Comparison of ENCODE assay signal across 8 mouse cellular contexts in the genomic region with DNA sequence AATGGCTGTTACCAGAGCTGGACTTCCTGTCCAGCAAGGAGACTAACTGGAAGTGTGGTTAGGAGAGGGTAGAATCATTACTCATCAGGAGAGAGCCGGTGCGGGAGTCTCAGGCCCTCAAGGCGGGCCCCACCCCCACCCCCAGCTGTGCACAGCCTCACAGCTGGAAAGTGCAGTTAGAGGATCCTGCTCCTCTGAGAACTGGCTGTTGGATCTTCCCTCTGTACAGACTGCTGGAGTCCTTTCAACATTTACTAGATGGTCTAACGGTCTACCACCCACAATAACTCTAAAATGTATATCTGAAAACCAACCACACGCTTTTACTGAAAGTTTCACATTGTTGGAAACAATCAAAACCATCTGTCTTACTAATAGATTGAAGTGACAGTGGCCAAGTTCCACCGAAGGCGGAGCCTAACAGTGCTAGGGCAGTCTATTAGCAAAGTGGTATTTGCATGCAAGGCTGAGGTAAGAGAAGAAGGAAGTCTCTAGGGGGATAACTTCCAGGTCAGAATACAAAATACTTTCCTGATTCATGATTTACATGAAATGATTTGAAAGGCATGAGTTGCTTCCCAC.
DNase-seq lines count a peak whose midpoint lies in the region; ATAC-seq and TF ChIP-seq lines count a peak whose summit lies in the region.

No protein-coding gene starts in this region.

- no peaks in the 10 kb centered on the region for H3K27me3 ChIP-seq in kidney, embryonic 15.5 days
- no peaks in the 10 kb centered on the region for H3K27me3 ChIP-seq in CH12.LX (replicated peaks)
- no peaks in the 10 kb centered on the region for H3K27me3 ChIP-seq in embryonic facial prominence, embryonic 15.5 days
- no peaks in the 10 kb centered on the region for H3K27me3 ChIP-seq in limb, embryonic 12.5 days
- H3K27me3 ChIP-seq in midbrain, postnatal 0 days (ENCODE audit: insufficient read depth, low read length) = no peaks in the 10 kb centered on the region

- dilution Hi-C loops in CH12.LX (cut with MboI; ENCODE audit: extremely low pct_ligation_motif_present, extremely low pct_unique_long_range_greater_than_20kb, low sequenced_read_pairs) = no loop called here

- H3K4me1 ChIP-seq in kidney, embryonic 15.5 days = peaks cover 14% of the 10 kb centered on the region
- H3K4me1 ChIP-seq in CH12.LX (ENCODE audit: control insufficient read depth in 1 of 2, insufficient read depth in 2 of 2) = peaks cover 15 to 35% of the 10 kb centered on the region in 2 experiments
- H3K4me1 ChIP-seq in embryonic facial prominence, embryonic 15.5 days = peaks cover 20% of the 10 kb centered on the region
- H3K4me1 ChIP-seq in limb, embryonic 12.5 days (replicated peaks) = peaks cover 14% of the 10 kb centered on the region
- 0 out of 2 replicates have a peak, but pooled peaks cover 3% of the 10 kb centered on the region for H3K4me1 ChIP-seq in midbrain, postnatal 0 days (ENCODE audit: insufficient read depth, low read length)

- no peaks in the 10 kb centered on the region for H3K36me3 ChIP-seq in kidney, embryonic 15.5 days
- H3K36me3 ChIP-seq in CH12.LX (replicated peaks in 1 of 2; ENCODE audit: control insufficient read depth in 1 of 2, insufficient read depth in 1 of 2, low read length in 1 of 2) = no peaks in the 10 kb centered on the region
- H3K36me3 ChIP-seq in embryonic facial prominence, embryonic 15.5 days = no peaks in the 10 kb centered on the region
- no peaks in the 10 kb centered on the region for H3K36me3 ChIP-seq in limb, embryonic 12.5 days
- H3K36me3 ChIP-seq in midbrain, postnatal 0 days (ENCODE audit: insufficient read depth, low read length) = no peaks in the 10 kb centered on the region

- 12% methylated on average over 7 of the region's 7 CpGs for WGBS in kidney, embryonic 15.5 days
- 11% methylated on average over 7 of the region's 7 CpGs for WGBS in embryonic facial prominence, embryonic 15.5 days
- WGBS in limb, embryonic 12.5 days = 3% methylated on average over 7 of the region's 7 CpGs
- WGBS in midbrain, postnatal 0 days = 22% methylated on average over 7 of the region's 7 CpGs

- H3K27ac ChIP-seq in kidney, embryonic 15.5 days = peak overlapping the region; percentile 76
- H3K27ac ChIP-seq in CH12.LX (ENCODE audit: insufficient read depth, low read depth) = no peak overlapping the region; the same call in 1 of the 2 replicates
- peak overlapping the region; percentile 84 for H3K27ac ChIP-seq in embryonic facial prominence, embryonic 15.5 days (replicated peaks)
- H3K27ac ChIP-seq in limb, embryonic 12.5 days = peak overlapping the region; percentile 76; the same call in 1 of the 2 replicates
- no peak overlapping the region for H3K27ac ChIP-seq in midbrain, postnatal 0 days (ENCODE audit: low read depth, low read length)

- no peak for TF ChIP-seq RAD21 in CH12.LX (IDR thresholded peaks at IDR 0.05; ENCODE audit: low read depth, low read length)

- in situ Hi-C loops in CH12.LX (cut with MboI; ENCODE audit: low pct_ligation_motif_present, low pct_unique_long_range_greater_than_20kb, low sequenced_read_pairs) = loop anchor here (5.0 kb wide), 1 partner anchor 87 kb away; no protein-coding TSS in a partner anchor

- no peak for TF ChIP-seq POLR2A in CH12.LX (IDR thresholded peaks at IDR 0.05; ENCODE audit: low read depth, low read length)

- TF ChIP-seq CTCF in CH12.LX (conservative IDR thresholded peaks at IDR 0.05 in 1 of 2, IDR thresholded peaks at IDR 0.05 in 1 of 2; ENCODE audit: low read depth in 2 of 2, low read length in 2 of 2) = no peak
- no peak for TF ChIP-seq CTCF in midbrain, postnatal 0 days (IDR thresholded peaks at IDR 0.05)

- peak; percentile 75 for TF ChIP-seq EP300 in CH12.LX (IDR thresholded peaks at IDR 0.05; ENCODE audit: low read length)

- 0 out of 2 replicates have a peak, but pooled peaks cover under 1% of the 10 kb centered on the region for H3K9me3 ChIP-seq in kidney, embryonic 15.5 days (replicated peaks)
- H3K9me3 ChIP-seq in CH12.LX (replicated peaks; ENCODE audit: low read length) = peaks cover 2% of the 10 kb centered on the region
- no peaks in the 10 kb centered on the region for H3K9me3 ChIP-seq in embryonic facial prominence, embryonic 15.5 days (replicated peaks)
- 0 out of 2 replicates have a peak, but pooled peaks cover under 1% of the 10 kb centered on the region for H3K9me3 ChIP-seq in limb, embryonic 12.5 days
- H3K9me3 ChIP-seq in midbrain, postnatal 0 days (ENCODE audit: low read length) = no peaks in the 10 kb centered on the region

- DNase-seq in kidney, adult 11 months = no peak
- DNase-seq in CH12.LX (ENCODE audit: extremely low read depth) = peak; percentile 93
- no peak for DNase-seq in right cerebral cortex, postnatal 36 days (ENCODE audit: low spot score in 2 of 2)
- DNase-seq in frontal cortex, adult 2 months (ENCODE audit: extremely low spot score in 1 of 2, low spot score in 1 of 2) = no peak
- no peak for DNase-seq in midbrain, postnatal 0 days (ENCODE audit: low spot score)

- no peak overlapping the region for H3K9ac ChIP-seq in kidney, embryonic 15.5 days
- H3K9ac ChIP-seq in CH12.LX (ENCODE audit: insufficient read depth, low read depth) = no peak overlapping the region; the same call in 1 of the 2 replicates
- no peak overlapping the region for H3K9ac ChIP-seq in embryonic facial prominence, embryonic 15.5 days
- H3K9ac ChIP-seq in limb, embryonic 12.5 days (replicated peaks) = no peak overlapping the region
- no peak overlapping the region for H3K9ac ChIP-seq in midbrain, postnatal 0 days (replicated peaks; ENCODE audit: low read length, poor library complexity, severe bottlenecking)

- 0 out of 2 replicates have a peak overlapping the region, but pooled peaks have one; percentile 10 for H3K4me2 ChIP-seq in kidney, embryonic 15.5 days
- peak overlapping the region; percentile 77 for H3K4me2 ChIP-seq in CH12.LX (ENCODE audit: insufficient read depth, low read depth, poor library complexity, severe bottlenecking)
- peak overlapping the region; percentile 21; the same call in 1 of the 2 replicates for H3K4me2 ChIP-seq in embryonic facial prominence, embryonic 15.5 days (replicated peaks)
- H3K4me2 ChIP-seq in limb, embryonic 12.5 days = peak overlapping the region; percentile 19
- H3K4me2 ChIP-seq in midbrain, postnatal 0 days (ENCODE audit: low read depth, low read length, poor library complexity, severe bottlenecking) = no peak overlapping the region

- ATAC-seq in kidney, embryonic 15.5 days (replicated peaks; ENCODE audit: low FRiP score) = peak; percentile 85
- ATAC-seq in embryonic facial prominence, embryonic 15.5 days (ENCODE audit: insufficient number of reproducible peaks, low FRiP score, low TSS enrichment, low read depth) = peak; percentile 84
- ATAC-seq in limb, embryonic 12.5 days (ENCODE audit: insufficient number of reproducible peaks, insufficient read depth, low FRiP score, low TSS enrichment, low read depth) = peak; percentile 63; the same call in 1 of the 2 replicates
- no peak for ATAC-seq in midbrain, postnatal 0 days (ENCODE audit: low FRiP score)

- no peaks in the 10 kb centered on the region for H3K79me2 ChIP-seq in CH12.LX (replicated peaks; ENCODE audit: control insufficient read depth, extremely low read depth, insufficient read depth, poor library complexity, severe bottlenecking)

- H3K4me3 ChIP-seq in kidney, embryonic 15.5 days (replicated peaks) = no peak overlapping the region
- peak overlapping the region in 1 of 3 experiments; percentile 5 for H3K4me3 ChIP-seq in CH12.LX (replicated peaks in 1 of 3; ENCODE audit: low read depth in 2 of 3, low read length in 2 of 3, poor library complexity in 1 of 3)
- no peak overlapping the region for H3K4me3 ChIP-seq in embryonic facial prominence, embryonic 15.5 days (replicated peaks)
- no peak overlapping the region for H3K4me3 ChIP-seq in limb, embryonic 12.5 days (replicated peaks)
- no peak overlapping the region for H3K4me3 ChIP-seq in midbrain, postnatal 0 days (ENCODE audit: low read depth, low read length)

TF ChIP-seq in CH12.LX, 34 proteins besides CTCF, POLR2A, EP300 and RAD21 (continues in another document):
- TF ChIP-seq KAT2A (IDR thresholded peaks at IDR 0.05; ENCODE audit: insufficient replicate concordance, low read length) (0 out of 2 replicates have a peak, but pooled peaks have one; percentile 59), MEF2A (IDR thresholded peaks at IDR 0.05; ENCODE audit: borderline replicate concordance, low read depth, low read length) (peak; percentile 37; the same call in 1 of the 2 replicates), TCF12 (IDR thresholded peaks at IDR 0.05; ENCODE audit: low read depth, low read length) (peak; percentile 86), CHD2 (IDR thresholded peaks at IDR 0.05; ENCODE audit: low read length) (peak; percentile 81), MAZ (IDR thresholded peaks at IDR 0.05; ENCODE audit: low read depth, low read length) (0 out of 2 replicates have a peak, but pooled peaks have one; percentile 28), IRF4 (IDR thresholded peaks at IDR 0.05; ENCODE audit: low read depth, low read length) (peak; percentile 54), BHLHE40 (IDR thresholded peaks at IDR 0.05; ENCODE audit: low read depth, low read length) (peak; percentile 5; the same call in 1 of the 2 replicates), ELF1 (IDR thresholded peaks at IDR 0.05; ENCODE audit: low read depth, low read length) (peak; percentile 77), NRF1 (IDR thresholded peaks at IDR 0.05; ENCODE audit: low read depth, low read length) (0 out of 2 replicates have a peak, but pooled peaks have one; percentile 19), NELFE (IDR thresholded peaks at IDR 0.05; ENCODE audit: low read depth, low read length) (0 out of 2 replicates have a peak, but pooled peaks have one; percentile 37), MAX (IDR thresholded peaks at IDR 0.05; ENCODE audit: low read length) (peak; percentile 66), RCOR1 (conservative IDR thresholded peaks at IDR 0.05; ENCODE audit: low read depth, low read length) (no peak), JUND (conservative IDR thresholded peaks at IDR 0.05; ENCODE audit: low read depth, low read length) (0 out of 2 replicates have a peak, but pooled peaks have one; percentile 40), MYC (IDR thresholded peaks at IDR 0.05; ENCODE audit: low read depth, low read length) (0 out of 2 replicates have a peak, but pooled peaks have one; percentile 33), TBP (conservative IDR thresholded peaks at IDR 0.05; ENCODE audit: low read depth, low read length) (0 out of 2 replicates have a peak, but pooled peaks have one; percentile 65), SMC3 (IDR thresholded peaks at IDR 0.05; ENCODE audit: low read depth, low read length) (no peak), JUN (IDR thresholded peaks at IDR 0.05; ENCODE audit: insufficient read depth, low read depth, low read length) (peak; percentile 27), ETS1 (conservative IDR thresholded peaks at IDR 0.05; ENCODE audit: low read depth, low read length) (peak; percentile 89), ZKSCAN1 (IDR thresholded peaks at IDR 0.05; ENCODE audit: borderline replicate concordance, low read depth, low read length) (no peak), POLR2AphosphoS2 (IDR thresholded peaks at IDR 0.05; ENCODE audit: low read depth, low read length) (no peak), USF1 (IDR thresholded peaks at IDR 0.05; ENCODE audit: low read depth, low read length) (no peak)

Comparison
In these comparisons a context has a peak if more than half of its experiments do, and no peak if none do; other contexts are left out.
1. H3K27ac ChIP-seq: peak in kidney, embryonic 15.5 days (single experiment), embryonic facial prominence, embryonic 15.5 days (single experiment) and limb, embryonic 12.5 days (single experiment); none in CH12.LX (single experiment) and midbrain, postnatal 0 days (single experiment).